Mouse (Mus musculus) common myeloid progenitor, adult 5-6 weeks (primary cell): ENCODE measurements around the gene Klra3. TPM values are rescaled to one million over a fixed set of nuclear protein-coding genes. Genes with fewer than 3 reads are reported as not detected.
A peak's percentile ranks its signal among the peaks of the same experiment; 100 is the strongest.
"Not testable (repeated sequence)": the region's sequence is repeated elsewhere in the genome, so short reads cannot be mapped to it uniquely, and the experiment has no call there.

ENCODE experiments used
- ATAC-seq: replicated peaks from 2 replicates; pipeline ENCODE4 v1.8.0; 2016; ENCODE audit warnings: low read depth, mild to moderate bottlenecking, moderate TSS enrichment, inconsistent platforms; ENCODE audit not compliant: poor library complexity, severe bottlenecking
- total RNA-seq: library from RNA; stranded (forward); fragments of 200-1000, 187-1606 nt; gene quantifications from 2 replicates; pipeline ENCODE4 v1.2.3, GENCODE M21; 2017

The Klra3 gene
- not detected in 2 replicates for total RNA-seq

- ATAC-seq: no peak
Measured at GRCm38 (mm10) chr6:130337411-130337810, at the start of gene Klra3. Gene Klra3, minus strand, starts transcription at chr6:130337574.

GRCm38 (mm10) chr6:130386750-130387149 is 49.4 kb upstream of the Klra3 start, which contains the start of gene Klra1:
Gene Klra1, minus strand, starts transcription at chr6:130386874.
- ATAC-seq: 0 out of 2 replicates have a peak, but pooled peaks have one; percentile 46

GRCm38 (mm10) chr6:130385803-130386202 is 48.4 kb upstream of the Klra3 start:
- peak; percentile 57 for ATAC-seq

- ATAC-seq: peak; percentile 51; the same call in 1 of the 2 replicates
Measured at GRCm38 (mm10) chr6:130382375-130382774, 45.0 kb upstream of the Klra3 start.

GRCm38 (mm10) chr6:130345381-130345780 is 8.0 kb upstream of the Klra3 start:
- ATAC-seq: not testable (repeated sequence)

- ATAC-seq: peak; percentile 98
Measured at GRCm38 (mm10) chr6:130341973-130342372, 4.6 kb upstream of the Klra3 start.

- peak; percentile 95 for ATAC-seq
Measured at GRCm38 (mm10) chr6:130287984-130288649, 49.3 kb downstream of the Klra3 start.

GRCm38 (mm10) chr6:130281828-130282227 is 55.5 kb downstream of the Klra3 start, which contains the start of gene Klra10:
Gene Klra10, minus strand, starts transcription at chr6:130281928.
- ATAC-seq: not testable (repeated sequence)

Other genes starting within 250 kb of the Klra3 start
- gene Klra8, start 207.7 kb downstream of the Klra3 start, total RNA-seq: not detected in 2 replicates
- gene Klra9, start 144.5 kb downstream of the Klra3 start, total RNA-seq: not detected in 2 replicates
- gene Klra7, start 104.3 kb downstream of the Klra3 start, total RNA-seq: 0.37 TPM in 1 of 2 replicates, not detected in the other
- not detected in 2 replicates for gene Klra10, start 55.6 kb downstream of the Klra3 start, total RNA-seq
- 0.27 and 0.68 TPM in 2 replicates for gene Klra1, start 49.3 kb upstream of the Klra3 start, total RNA-seq